Mouse (Mus musculus) hematopoietic stem cell, adult 5-6 weeks (primary cell): Measurements from ENCODE around the gene Hand2. TPM values are rescaled to one million over a fixed set of nuclear protein-coding genes. Genes with fewer than 3 reads are reported as not detected.

Experiments used
- ATAC-seq, 2 experiments: fragments of 125-278 bp in 1 of 2; replicated peaks in 1 of 2; 2 replicates each; pipeline ENCODE4 v1.8.0; 2016 to 2017; ENCODE audit warnings: inconsistent platforms in 2 of 2, mild to moderate bottlenecking in 2 of 2, moderate number of reproducible peaks in 2 of 2, low read depth in 1 of 2, moderate TSS enrichment in 1 of 2; ENCODE audit not compliant: low FRiP score in 2 of 2, poor library complexity in 2 of 2, severe bottlenecking in 2 of 2, insufficient read depth in 1 of 2, low TSS enrichment in 1 of 2
- total RNA-seq: library from RNA; stranded (forward); fragments of 172-1452, 232-1000 nt; gene quantifications from 2 replicates; pipeline ENCODE4 v1.2.3, GENCODE M21; 2017

Gene Hand2
- total RNA-seq, 1 experiment from 2014 or later, result not detected

- ATAC-seq, result peak; percentile 57 to 70; a peak in 3 of 4 replicates
Observed at GRCm38 (mm10) chr8:57353346-57354305, 32.8 kb downstream of the Hand2 start.

GRCm38 (mm10) chr8:57354876-57355275 lies 34.1 kb downstream of the Hand2 start:
- no peak for ATAC-seq

GRCm38 (mm10) chr8:57356529-57357325 lies 35.9 kb downstream of the Hand2 start:
- no peak for ATAC-seq

- no peak for ATAC-seq
Observed at GRCm38 (mm10) chr8:57360493-57360892, 39.7 kb downstream of the Hand2 start.

GRCm38 (mm10) chr8:57361003-57361805 lies 40.4 kb downstream of the Hand2 start:
- no peak for ATAC-seq

GRCm38 (mm10) chr8:57362881-57363280 lies 42.1 kb downstream of the Hand2 start:
- no peak for ATAC-seq

- no peak for ATAC-seq
Observed at GRCm38 (mm10) chr8:57374044-57374443, 53.3 kb downstream of the Hand2 start.

Other genes with a start within 250 kb of the Hand2 start
- 2.4 TPM in 1 of 2 replicates, not detected in the other for gene Scrg1, start 134.9 kb downstream of the Hand2 start, total RNA-seq
- 40.9 and 55.7 TPM in 2 replicates for gene Sap30, start 166.9 kb downstream of the Hand2 start, total RNA-seq
- 367 and 434 TPM in 2 replicates for gene Hmgb2, start 190.9 kb downstream of the Hand2 start, total RNA-seq